Mouse (Mus musculus) liver, embryonic 12.5 days (tissue): Measurements from ENCODE around the gene Rela. TPM values are rescaled to one million over a fixed set of nuclear protein-coding genes. Genes with fewer than 3 reads are reported as not detected.

ENCODE experiments used
- ATAC-seq: fragments of 200-750 bp; cut with Nextera tagmentation; 2 replicates; pipeline ENCODE4 v1.8.0; 2017; ENCODE audit warnings: moderate number of reproducible peaks, mild to moderate bottlenecking, moderate library complexity
- H3K27ac ChIP-seq: fragments of 300-500 bp; sonication (generic); 2 replicates; pipeline ENCODE4 v1.5.1; 2016; ENCODE audit warnings: mild to moderate bottlenecking
- H3K27me3 ChIP-seq: fragments of 300-500 bp; sonication (generic); replicated peaks from 2 replicates; pipeline ENCODE4 v1.6.1; 2016; ENCODE audit warnings: mild to moderate bottlenecking, moderate library complexity
- H3K36me3 ChIP-seq: fragments of 300-500 bp; sonication (generic); 2 replicates; pipeline ENCODE4 v1.6.1; 2016; ENCODE audit warnings: mild to moderate bottlenecking, moderate library complexity
- H3K4me1 ChIP-seq: fragments of 300-500 bp; sonication (generic); 2 replicates; pipeline ENCODE4 v1.6.1; 2016
- H3K4me2 ChIP-seq: fragments of 300-500 bp; sonication (generic); 2 replicates; pipeline ENCODE4 v1.6.1; 2016; ENCODE audit warnings: mild to moderate bottlenecking, moderate library complexity
- H3K4me3 ChIP-seq: fragments of 300-500 bp; sonication (generic); 2 replicates; pipeline ENCODE4 v1.5.1; 2016; ENCODE audit warnings: mild to moderate bottlenecking, moderate library complexity
- H3K9ac ChIP-seq: fragments of 300-500 bp; sonication (generic); 2 replicates; pipeline ENCODE4 v1.6.1; 2016; ENCODE audit warnings: mild to moderate bottlenecking, moderate library complexity
- H3K9me3 ChIP-seq: fragments of 300-500 bp; sonication (generic); replicated peaks from 2 replicates; pipeline ENCODE4 v1.6.1; 2016; ENCODE audit warnings: mild to moderate bottlenecking, moderate library complexity
- WGBS: fragments of 180-500 bp; shearing (Covaris S2); methylation state at CpG from one replicate; pipeline ENCODE4 v1.1.7; 2016; ENCODE audit not compliant: insufficient replicate concordance; 5-methylcytosine and 5-hydroxymethylcytosine counted together
- polyA plus RNA-seq: library from polyadenylated mRNA; unstranded; fragments of >200 nt; fragmentation: Nextera tagmentation; extraction: Ambion mirVana; gene quantifications from 2 replicates; pipeline ENCODE4 v1.2.1, GENCODE M21; 2016

Rela gene
- polyA plus RNA-seq, 1 experiment from 2014 or later: 33.6 TPM

- H3K4me1 ChIP-seq: peaks cover 42% of the 10 kb centered on the region
- WGBS: 75% methylated on average over 61 of the region's 62 CpGs
- 0 out of 2 replicates have a peak, but pooled peaks have one; percentile 27 for ATAC-seq
- H3K36me3 ChIP-seq: peaks cover 92% of the 10 kb centered on the region
- H3K4me3 ChIP-seq: peak overlapping the region; percentile 24
- H3K4me2 ChIP-seq: peak overlapping the region; percentile 47
- no peak overlapping the region for H3K9ac ChIP-seq
- H3K27ac ChIP-seq: no peak overlapping the region
- H3K27me3 ChIP-seq: no peaks in the 10 kb centered on the region
- H3K9me3 ChIP-seq: no peaks in the 10 kb centered on the region
These were observed 16.9 kb downstream of the Rela start for GRCm38 (mm10) chr19:5653969-5654719.

GRCm38 (mm10) chr19:5654720-5655298 lies 17.5 kb downstream of the Rela start:
- ATAC-seq: no peak
- Histone ChIP-seq H3K4me3 (peak overlapping the region; percentile 24), H3K27ac (no peak overlapping the region), H3K9ac (no peak overlapping the region), H3K36me3 (peaks cover 99% of the 10 kb centered on the region), H3K27me3 (no peaks in the 10 kb centered on the region), H3K4me1 (peaks cover 41% of the 10 kb centered on the region), H3K4me2 (peak overlapping the region; percentile 47), H3K9me3 (no peaks in the 10 kb centered on the region)
- 81% methylated on average over 43 of the region's 43 CpGs for WGBS

GRCm38 (mm10) chr19:5660942-5661751 lies 23.9 kb downstream of the Rela start:
- no peaks in the 10 kb centered on the region for H3K27me3 ChIP-seq
- peaks cover 71% of the 10 kb centered on the region for H3K36me3 ChIP-seq
- WGBS: 23% methylated on average over 16 of the region's 16 CpGs
- H3K4me3 ChIP-seq: peak overlapping the region; percentile 74
- H3K4me2 ChIP-seq: peak overlapping the region; percentile 95
- H3K4me1 ChIP-seq: peaks cover 73% of the 10 kb centered on the region
- H3K27ac ChIP-seq: peak overlapping the region; percentile 96
- peak overlapping the region; percentile 93 for H3K9ac ChIP-seq
- H3K9me3 ChIP-seq: no peaks in the 10 kb centered on the region
- ATAC-seq: no peak

- Histone ChIP-seq H3K27ac (peak overlapping the region; percentile 96), H3K9me3 (no peaks in the 10 kb centered on the region), H3K4me3 (peak overlapping the region; percentile 74), H3K36me3 (peaks cover 71% of the 10 kb centered on the region), H3K27me3 (no peaks in the 10 kb centered on the region), H3K4me1 (peaks cover 81% of the 10 kb centered on the region), H3K9ac (peak overlapping the region; percentile 93), H3K4me2 (peak overlapping the region; percentile 95)
- ATAC-seq: no peak
- WGBS: 54% methylated on average over 8 of the region's 8 CpGs
These were observed 25.0 kb downstream of the Rela start for GRCm38 (mm10) chr19:5662310-5662709.

- no peaks in the 10 kb centered on the region for H3K27me3 ChIP-seq
- 2% methylated on average over 32 of the region's 32 CpGs for WGBS
- H3K9ac ChIP-seq: peak within 1 kb of the TSS; percentile 93
- H3K36me3 ChIP-seq: peaks cover 72% of the 10 kb centered on the region
- no peaks in the 10 kb centered on the region for H3K9me3 ChIP-seq
- peak within 1 kb of the TSS; percentile 96 for H3K27ac ChIP-seq
- peak within 1 kb of the TSS; percentile 95 for H3K4me2 ChIP-seq
- H3K4me3 ChIP-seq: peak within 1 kb of the TSS; percentile 74
- peaks cover 82% of the 10 kb centered on the region for H3K4me1 ChIP-seq
- peak; percentile 87 for ATAC-seq
These were observed 26.0 kb downstream of the Rela start, which contains the start of gene Sipa1 for GRCm38 (mm10) chr19:5662981-5663913. Sipa1 (minus strand) TSS chr19:5663707.

GRCm38 (mm10) chr19:5664669-5665257 lies 27.5 kb downstream of the Rela start:
- peak overlapping the region; percentile 95 for H3K4me2 ChIP-seq
- no peaks in the 10 kb centered on the region for H3K27me3 ChIP-seq
- peak overlapping the region; percentile 74 for H3K4me3 ChIP-seq
- peak overlapping the region; percentile 96 for H3K27ac ChIP-seq
- no peak for ATAC-seq
- H3K9me3 ChIP-seq: no peaks in the 10 kb centered on the region
- WGBS: 83% methylated on average over 10 of the region's 10 CpGs
- H3K36me3 ChIP-seq: peaks cover 73% of the 10 kb centered on the region
- H3K4me1 ChIP-seq: peaks cover 84% of the 10 kb centered on the region
- peak overlapping the region; percentile 93 for H3K9ac ChIP-seq

- Histone ChIP-seq H3K9me3 (no peaks in the 10 kb centered on the region), H3K27me3 (no peaks in the 10 kb centered on the region), H3K4me2 (peak overlapping the region; percentile 95), H3K4me1 (peaks cover 77% of the 10 kb centered on the region), H3K9ac (peak overlapping the region; percentile 93), H3K4me3 (peak overlapping the region; percentile 74), H3K36me3 (peaks cover 73% of the 10 kb centered on the region), H3K27ac (peak overlapping the region; percentile 96)
- WGBS: 13% methylated on average over 15 of the region's 15 CpGs
- ATAC-seq: peak; percentile 87
These were observed 28.2 kb downstream of the Rela start for GRCm38 (mm10) chr19:5665465-5665864.

GRCm38 (mm10) chr19:5666386-5666785 lies 29.1 kb downstream of the Rela start:
- Histone ChIP-seq H3K4me2 (peak overlapping the region; percentile 95), H3K4me3 (peak overlapping the region; percentile 74; the same call in 1 of the 2 replicates), H3K36me3 (peaks cover 78% of the 10 kb centered on the region), H3K4me1 (peaks cover 68% of the 10 kb centered on the region), H3K27ac (peak overlapping the region; percentile 96), H3K9ac (peak overlapping the region; percentile 72), H3K9me3 (no peaks in the 10 kb centered on the region), H3K27me3 (no peaks in the 10 kb centered on the region)
- WGBS: 93% methylated on average over 18 of the region's 18 CpGs
- no peak for ATAC-seq

GRCm38 (mm10) chr19:5668372-5668771 lies 31.1 kb downstream of the Rela start:
- Histone ChIP-seq H3K4me2 (no peak overlapping the region), H3K4me3 (no peak overlapping the region), H3K36me3 (peaks cover 85% of the 10 kb centered on the region), H3K27ac (peak overlapping the region; percentile 5), H3K9ac (no peak overlapping the region), H3K4me1 (peaks cover 54% of the 10 kb centered on the region), H3K27me3 (no peaks in the 10 kb centered on the region), H3K9me3 (no peaks in the 10 kb centered on the region)
- 78% methylated on average over 4 of the region's 4 CpGs for WGBS
- no peak for ATAC-seq

- no peak for ATAC-seq
- peaks cover 97% of the 10 kb centered on the region for H3K36me3 ChIP-seq
- 83% methylated on average over 4 of the region's 4 CpGs for WGBS
These were observed 43.1 kb downstream of the Rela start for GRCm38 (mm10) chr19:5680432-5680831.

GRCm38 (mm10) chr19:5684236-5684635 lies 47.0 kb downstream of the Rela start:
- H3K27me3 ChIP-seq: no peaks in the 10 kb centered on the region
- no peak overlapping the region for H3K4me2 ChIP-seq
- no peak for ATAC-seq
- H3K4me1 ChIP-seq: peaks cover 32% of the 10 kb centered on the region
- no peak overlapping the region for H3K27ac ChIP-seq
- H3K9ac ChIP-seq: no peak overlapping the region
- H3K4me3 ChIP-seq: no peak overlapping the region
- 87% methylated on average over 12 of the region's 12 CpGs for WGBS
- H3K9me3 ChIP-seq: no peaks in the 10 kb centered on the region
- peaks cover 78% of the 10 kb centered on the region for H3K36me3 ChIP-seq

More at GRCm38 (mm10) chr19:5680432-5680831, 43.1 kb downstream of the Rela start:
- Histone ChIP-seq H3K9ac (no peak overlapping the region), H3K4me3 (no peak overlapping the region), H3K27ac (no peak overlapping the region), H3K27me3 (no peaks in the 10 kb centered on the region), H3K4me1 (peaks cover 7% of the 10 kb centered on the region), H3K4me2 (no peak overlapping the region), H3K9me3 (no peaks in the 10 kb centered on the region)
